9 mouse cellular contexts compared by ENCODE assay signal in the genomic region with DNA sequence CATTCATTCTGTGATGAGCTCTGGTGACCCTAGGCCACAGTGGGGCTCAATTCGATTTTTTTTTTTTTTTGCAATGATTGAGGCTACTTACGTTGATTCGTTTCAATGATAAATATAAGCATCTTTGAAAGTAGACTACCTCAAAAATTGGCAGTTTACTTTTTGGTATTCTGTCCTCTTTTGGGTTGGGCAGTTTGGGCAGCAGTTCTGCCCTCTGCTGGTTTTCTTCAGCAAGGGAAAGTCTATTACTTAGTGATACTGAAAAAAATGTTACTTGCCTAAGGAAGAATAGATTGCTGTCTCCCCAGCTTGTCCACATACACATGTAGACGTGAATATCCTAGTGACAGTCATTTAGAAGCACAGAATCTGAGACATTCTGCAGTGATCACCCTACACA. TPM values are rescaled to one million over a fixed set of nuclear protein-coding genes. Genes with fewer than 3 reads are reported as not detected.
DNase-seq lines count a peak whose midpoint lies in the region; ATAC-seq and TF ChIP-seq lines count a peak whose summit lies in the region.
"Had no signal": no experiment of that assay in that cellular context is flagged by ENCODE, and none has a peak within 500 bp of the region (broad histone marks: within the 10 kb centered on the region; RNA-seq: fewer than 3 reads in every experiment).

No protein-coding gene starts in this region.

- TF ChIP-seq CTCF in midbrain, postnatal 0 days (IDR thresholded peaks at IDR 0.05), result peak; percentile 80

- DNase-seq in heart, embryonic 10.5 days (ENCODE audit: low spot score), result no peak
- DNase-seq in heart, adult 11 months, result no peak
- peak; percentile 12 for DNase-seq in R1 (ENCODE audit: low read depth, low spot score)
- peak; percentile 70 for DNase-seq in forebrain, embryonic 14.5 days (ENCODE audit: low spot score)
- peak; percentile 30 to 46 for DNase-seq in layer of hippocampus, postnatal 10 days (ENCODE audit: low spot score in 2 of 2)
- DNase-seq in midbrain, postnatal 0 days (ENCODE audit: low spot score), result peak; percentile 67
- DNase-seq in urinary bladder, adult 18-20 months (ENCODE audit: low spot score in 2 of 2), result no peak

- H3K4me3 ChIP-seq in heart, embryonic 10.5 days, result peak overlapping the region; percentile 72
- peak overlapping the region; percentile 46 for H3K4me3 ChIP-seq in forebrain, embryonic 14.5 days (ENCODE audit: low read depth, low read length)
- H3K4me3 ChIP-seq in midbrain, postnatal 0 days (ENCODE audit: low read depth, low read length), result peak overlapping the region; percentile 63

- H3K9ac ChIP-seq in forebrain, embryonic 14.5 days (ENCODE audit: low read length), result peak overlapping the region; percentile 60
- H3K9ac ChIP-seq in midbrain, postnatal 0 days (replicated peaks; ENCODE audit: low read length, poor library complexity, severe bottlenecking), result peak overlapping the region; percentile 51

- H3K4me1 ChIP-seq in heart, embryonic 10.5 days, result 0 out of 2 replicates have a peak, but pooled peaks cover 4% of the 10 kb centered on the region
- H3K4me1 ChIP-seq in forebrain, embryonic 14.5 days (ENCODE audit: control insufficient read depth, insufficient read depth, low read length), result no peaks in the 10 kb centered on the region
- peaks cover 3% of the 10 kb centered on the region; the same call in 1 of the 2 replicates for H3K4me1 ChIP-seq in midbrain, postnatal 0 days (ENCODE audit: insufficient read depth, low read length)

- WGBS in heart, embryonic 10.5 days, result 5% methylated on average over 4 of the region's 4 CpGs
- WGBS in forebrain, embryonic 14.5 days, result 7% methylated on average over 4 of the region's 4 CpGs
- WGBS in midbrain, postnatal 0 days, result 3% methylated on average over 4 of the region's 4 CpGs

- ATAC-seq in forebrain, embryonic 14.5 days, result no peak
- ATAC-seq in midbrain, postnatal 0 days (ENCODE audit: low FRiP score), result 0 out of 2 replicates have a peak, but pooled peaks have one; percentile 26
- no peak for ATAC-seq in erythroid progenitor cell, adult 5-6 weeks (replicated peaks; ENCODE audit: low FRiP score, poor library complexity, severe bottlenecking)

- peak overlapping the region; percentile 94 for H3K4me2 ChIP-seq in forebrain, embryonic 14.5 days (ENCODE audit: low read length)
- peak overlapping the region; percentile 97 for H3K4me2 ChIP-seq in midbrain, postnatal 0 days (ENCODE audit: low read depth, low read length, poor library complexity, severe bottlenecking)

- H3K9me3 ChIP-seq in heart, embryonic 10.5 days, result no peaks in the 10 kb centered on the region
- H3K9me3 ChIP-seq in forebrain, embryonic 14.5 days (replicated peaks; ENCODE audit: control insufficient read depth, low read length), result no peaks in the 10 kb centered on the region
- no peaks in the 10 kb centered on the region for H3K9me3 ChIP-seq in midbrain, postnatal 0 days (ENCODE audit: low read length)

- no peaks in the 10 kb centered on the region for H3K36me3 ChIP-seq in heart, embryonic 10.5 days
- H3K36me3 ChIP-seq in forebrain, embryonic 14.5 days (ENCODE audit: control insufficient read depth, insufficient read depth, low read length), result no peaks in the 10 kb centered on the region
- no peaks in the 10 kb centered on the region for H3K36me3 ChIP-seq in midbrain, postnatal 0 days (ENCODE audit: insufficient read depth, low read length)
- H3K36me3 ChIP-seq: G1E had no signal

- no peak overlapping the region for H3K27ac ChIP-seq in heart, embryonic 10.5 days
- no peak overlapping the region for H3K27ac ChIP-seq in forebrain, embryonic 14.5 days (ENCODE audit: low read depth, low read length)
- no peak overlapping the region for H3K27ac ChIP-seq in midbrain, postnatal 0 days (ENCODE audit: low read depth, low read length)

- no peaks in the 10 kb centered on the region for H3K27me3 ChIP-seq in heart, embryonic 10.5 days (ENCODE audit: insufficient read depth, poor library complexity, severe bottlenecking)
- H3K27me3 ChIP-seq in forebrain, embryonic 14.5 days (replicated peaks; ENCODE audit: control insufficient read depth, insufficient read depth, low read length), result no peaks in the 10 kb centered on the region
- no peaks in the 10 kb centered on the region for H3K27me3 ChIP-seq in midbrain, postnatal 0 days (ENCODE audit: insufficient read depth, low read length)

RNA-seq across cellular contexts. Expression of a gene that starts 2.0 kb away (rescaled TPM):
- polyA plus RNA-seq in heart, embryonic 10.5 days (2016; fragmentation: Nextera tagmentation; extraction: Ambion mirVana), result 6.0 and 11.9 TPM in 2 replicates
- polyA plus RNA-seq in forebrain, embryonic 14.5 days (2014; fragmentation: Nextera tagmentation; extraction: Ambion mirVana), result 4.5 and 7.2 TPM in 2 replicates
- 10 to 100 TPM; 17.7 to 20.6 TPM for total RNA-seq in layer of hippocampus, postnatal 10 days (2021)
- 17.0 and 25.9 TPM in 2 replicates for total RNA-seq in midbrain, postnatal 0 days (2014; rRNA removed)
- 7.8 and 8.2 TPM in 2 replicates for polyA plus RNA-seq in midbrain, postnatal 0 days (2015; fragmentation: Nextera tagmentation; extraction: Ambion mirVana)
- not detected in 2 replicates for total RNA-seq in erythroid progenitor cell, adult 5-6 weeks (2015; ENCODE audit: low replicate concordance)
- not detected in 2 replicates for total RNA-seq in erythroid progenitor cell, adult 5-6 weeks (2017; ENCODE audit: low replicate concordance)
- polyA plus RNA-seq: G1E had no signal

Comparison
In these comparisons a context has a peak if more than half of its experiments do, and no peak if none do; other contexts are left out.
1. DNase-seq: peak in R1 (single experiment), forebrain, embryonic 14.5 days (single experiment), layer of hippocampus, postnatal 10 days (2 of 2) and midbrain, postnatal 0 days (single experiment); none in heart, embryonic 10.5 days (single experiment), heart, adult 11 months (single experiment) and urinary bladder, adult 18-20 months (0 of 2).
2. RNA of a gene that starts 2.0 kb away (total RNA-seq): 17.7 to 20.6 TPM in layer of hippocampus, postnatal 10 days and 17.0 to 25.9 TPM in midbrain, postnatal 0 days; not detected in erythroid progenitor cell, adult 5-6 weeks; every median in the first group is over 10 times any median in the second.
3. Peak in every context shown above with its lines, with median percentiles within 50 percentile points of each other: H3K4me3 ChIP-seq.